Mouse (Mus musculus): ENCODE measurements at regions not wholly inside any gene's neighbourhood (a gene's known extent, or its start where the extent isn't known, plus 50 kb on each side); places are given as distances from the start of the nearest gene placed in this dataset.
"Not testable (repeated sequence)": the region's sequence is repeated elsewhere in the genome, so short reads cannot be mapped to it uniquely, and the experiment has no call there.

DNA sequence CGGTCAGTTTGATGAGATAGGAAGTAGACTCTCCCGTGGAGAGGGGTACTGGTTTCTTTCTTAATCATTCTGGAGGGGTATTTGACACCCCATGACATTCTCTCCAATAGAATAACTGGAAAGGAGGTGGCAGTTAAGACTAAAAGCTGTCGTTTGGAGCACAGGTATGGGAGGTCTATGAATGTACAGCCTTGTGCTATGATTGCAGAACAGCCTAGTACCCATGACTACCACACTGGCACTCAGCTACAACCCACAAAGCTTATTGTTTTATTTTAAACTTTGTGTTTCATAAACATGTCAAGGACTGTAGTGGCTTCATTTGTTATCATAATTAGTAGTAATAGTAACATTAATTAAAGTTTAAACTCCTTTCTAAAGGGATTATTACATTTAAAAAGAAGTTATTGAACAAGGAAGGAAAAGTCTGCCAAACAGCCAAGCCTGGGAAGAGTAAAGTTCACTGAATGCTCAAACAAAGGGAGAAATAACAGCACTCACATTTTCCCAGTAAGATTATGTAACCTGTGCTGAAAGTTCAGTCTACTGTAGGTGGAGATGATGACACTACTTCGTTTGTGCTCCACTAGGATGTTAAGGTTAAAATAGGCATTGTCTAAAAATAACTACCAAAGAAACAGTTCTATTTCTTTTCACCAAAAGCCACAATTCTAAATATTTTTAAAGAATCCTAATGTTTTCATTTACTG lies 295.2 kb downstream of the Pcsk1 start:
- Histone ChIP-seq H3K9ac (ENCODE audit: insufficient read depth, low read depth, low read length, poor library complexity, severe bottlenecking) (no peak overlapping the region), H3K4me1 (ENCODE audit: control insufficient read depth in 2 of 2, insufficient read depth in 2 of 2, low read length in 2 of 2, poor library complexity in 1 of 2) (no peaks in the 10 kb centered on the region), H3K9me3 (ENCODE audit: control insufficient read depth, insufficient read depth, low read depth, low read length) (no peaks in the 10 kb centered on the region), H3K36me3 (ENCODE audit: control insufficient read depth, insufficient read depth, low read length, poor library complexity, severe bottlenecking) (no peaks in the 10 kb centered on the region), H3K27ac (ENCODE audit: insufficient read depth, low read depth, low read length, poor library complexity, severe bottlenecking) (no peak overlapping the region), H3K4me3 (ENCODE audit: insufficient read depth in 1 of 2, low read depth in 1 of 2, low read length in 2 of 2, poor library complexity in 1 of 2, severe bottlenecking in 1 of 2) (no peak overlapping the region)
- no peak for DNase-seq (ENCODE audit: low read depth, low spot score)
- no peak for TF ChIP-seq MAFK (IDR thresholded peaks at IDR 0.05; ENCODE audit: insufficient read depth, low read depth, low read length)
- no peak for TF ChIP-seq ZNF384 (IDR thresholded peaks at IDR 0.05; ENCODE audit: low read depth, low read length)
- TF ChIP-seq CHD2 (IDR thresholded peaks at IDR 0.05; ENCODE audit: low read depth, low read length) = no peak
- no peak for TF ChIP-seq HCFC1 (IDR thresholded peaks at IDR 0.05; ENCODE audit: borderline replicate concordance, insufficient read depth, low read length)
- TF ChIP-seq ZC3H11A (IDR thresholded peaks at IDR 0.05; ENCODE audit: borderline replicate concordance, low read depth, low read length) = no peak
- in situ Hi-C loops (cut with MboI; ENCODE audit: low sequenced_read_pairs in 2 of 2, unreplicated experiment in 2 of 2) = no loop called here

DNA sequence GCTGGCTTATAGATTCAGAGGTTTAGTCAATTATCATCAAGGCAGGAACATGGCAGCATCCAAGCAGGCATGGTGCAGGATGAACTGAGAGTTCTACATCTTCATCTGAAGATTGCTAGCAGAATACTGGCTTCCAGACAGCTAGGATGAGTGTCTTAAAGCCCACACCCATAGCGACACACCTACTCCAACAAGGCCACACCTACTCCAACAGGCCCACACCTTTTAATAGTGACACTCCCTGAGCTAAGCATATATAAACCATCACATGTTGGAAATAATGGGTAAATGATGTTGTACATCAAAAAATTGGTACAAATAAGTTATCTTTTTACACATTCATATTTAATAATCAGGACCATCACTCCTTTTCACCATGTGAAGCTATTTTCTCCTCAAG lies 299.6 kb downstream of the Pcsk1 start:
- Histone ChIP-seq H3K36me3 (ENCODE audit: control insufficient read depth, insufficient read depth, low read length, poor library complexity, severe bottlenecking) (no peaks in the 10 kb centered on the region), H3K4me1 (ENCODE audit: control insufficient read depth in 2 of 2, insufficient read depth in 2 of 2, low read length in 2 of 2, poor library complexity in 1 of 2) (no peaks in the 10 kb centered on the region), H3K9me3 (ENCODE audit: control insufficient read depth, insufficient read depth, low read depth, low read length) (no peaks in the 10 kb centered on the region), H3K27ac (ENCODE audit: insufficient read depth, low read depth, low read length, poor library complexity, severe bottlenecking) (no peak overlapping the region), H3K9ac (ENCODE audit: insufficient read depth, low read depth, low read length, poor library complexity, severe bottlenecking) (no peak overlapping the region), H3K4me3 (ENCODE audit: insufficient read depth in 1 of 2, low read depth in 1 of 2, low read length in 2 of 2, poor library complexity in 1 of 2, severe bottlenecking in 1 of 2) (no peak overlapping the region)
- in situ Hi-C loops (cut with MboI; ENCODE audit: low sequenced_read_pairs in 2 of 2, unreplicated experiment in 2 of 2) = no loop called here
- DNase-seq (ENCODE audit: low read depth, low spot score) = no peak
- no peak for TF ChIP-seq ZC3H11A (IDR thresholded peaks at IDR 0.05; ENCODE audit: borderline replicate concordance, low read depth, low read length)
- no peak for TF ChIP-seq ZNF384 (IDR thresholded peaks at IDR 0.05; ENCODE audit: low read depth, low read length)
- TF ChIP-seq HCFC1 (IDR thresholded peaks at IDR 0.05; ENCODE audit: borderline replicate concordance, insufficient read depth, low read length) = no peak
- TF ChIP-seq MAFK (IDR thresholded peaks at IDR 0.05; ENCODE audit: insufficient read depth, low read depth, low read length) = no peak
- no peak for TF ChIP-seq CHD2 (IDR thresholded peaks at IDR 0.05; ENCODE audit: low read depth, low read length)

DNA sequence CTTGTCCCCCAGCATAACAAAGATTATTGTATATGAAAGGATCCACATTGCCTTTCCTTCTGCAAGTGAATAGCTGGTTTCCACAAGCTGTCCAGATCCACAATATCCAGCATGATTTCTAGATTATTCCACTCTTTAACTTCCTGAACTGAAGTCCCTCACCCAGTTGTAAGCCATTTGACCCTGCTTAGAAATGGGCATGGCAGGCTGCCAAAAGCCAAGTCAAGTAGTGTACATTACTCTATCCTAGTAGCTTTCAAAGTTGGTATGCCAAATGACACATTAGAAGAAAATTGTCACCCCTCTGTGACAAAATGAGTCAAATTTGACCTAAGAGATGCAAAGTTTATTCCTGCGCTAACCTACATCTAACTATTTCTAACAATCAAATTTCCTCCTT lies 300.6 kb downstream of the Pcsk1 start:
- no peak overlapping the region for H3K4me3 ChIP-seq (ENCODE audit: insufficient read depth in 1 of 2, low read depth in 1 of 2, low read length in 2 of 2, poor library complexity in 1 of 2, severe bottlenecking in 1 of 2)
- in situ Hi-C loops (cut with MboI; ENCODE audit: low sequenced_read_pairs in 2 of 2, unreplicated experiment in 2 of 2) = no loop called here
- no peak overlapping the region for H3K27ac ChIP-seq (ENCODE audit: insufficient read depth, low read depth, low read length, poor library complexity, severe bottlenecking)
- no peak for DNase-seq (ENCODE audit: low read depth, low spot score)
- no peak overlapping the region for H3K9ac ChIP-seq (ENCODE audit: insufficient read depth, low read depth, low read length, poor library complexity, severe bottlenecking)
- no peaks in the 10 kb centered on the region for H3K4me1 ChIP-seq (ENCODE audit: control insufficient read depth in 2 of 2, insufficient read depth in 2 of 2, low read length in 2 of 2, poor library complexity in 1 of 2)
- TF ChIP-seq CHD2 (IDR thresholded peaks at IDR 0.05; ENCODE audit: low read depth, low read length) (no peak), ZNF384 (IDR thresholded peaks at IDR 0.05; ENCODE audit: low read depth, low read length) (no peak), MAFK (IDR thresholded peaks at IDR 0.05; ENCODE audit: insufficient read depth, low read depth, low read length) (no peak), HCFC1 (IDR thresholded peaks at IDR 0.05; ENCODE audit: borderline replicate concordance, insufficient read depth, low read length) (no peak), ZC3H11A (IDR thresholded peaks at IDR 0.05; ENCODE audit: borderline replicate concordance, low read depth, low read length) (no peak)
- H3K36me3 ChIP-seq (ENCODE audit: control insufficient read depth, insufficient read depth, low read length, poor library complexity, severe bottlenecking) = no peaks in the 10 kb centered on the region
- no peaks in the 10 kb centered on the region for H3K9me3 ChIP-seq (ENCODE audit: control insufficient read depth, insufficient read depth, low read depth, low read length)

DNA sequence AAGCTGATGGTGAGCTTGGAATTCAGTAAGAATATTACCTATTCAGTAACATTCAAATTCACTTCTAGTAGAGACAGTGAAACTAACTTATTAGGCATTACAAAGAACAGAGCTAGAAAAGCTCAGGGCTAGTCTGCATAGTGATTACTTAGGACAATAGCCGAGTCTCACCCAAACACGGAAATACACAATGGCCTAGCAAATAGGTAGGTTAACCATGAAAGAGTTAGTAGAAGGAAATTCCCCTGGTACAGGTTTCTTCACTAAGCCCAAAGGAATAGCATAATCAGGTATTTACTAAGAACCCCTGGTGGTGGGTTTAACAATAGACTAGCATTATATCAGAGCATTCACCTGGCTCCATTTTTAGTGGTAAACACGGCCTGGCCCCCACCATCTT lies 306.7 kb upstream of the Ell2 start:
- H3K4me1 ChIP-seq (ENCODE audit: control insufficient read depth in 2 of 2, insufficient read depth in 2 of 2, low read length in 2 of 2, poor library complexity in 1 of 2); H3K9ac ChIP-seq (ENCODE audit: insufficient read depth, low read depth, low read length, poor library complexity, severe bottlenecking); in situ Hi-C loops (cut with MboI; ENCODE audit: low sequenced_read_pairs in 2 of 2, unreplicated experiment in 2 of 2); H3K36me3 ChIP-seq (ENCODE audit: control insufficient read depth, insufficient read depth, low read length, poor library complexity, severe bottlenecking); H3K27ac ChIP-seq (ENCODE audit: insufficient read depth, low read depth, low read length, poor library complexity, severe bottlenecking); H3K9me3 ChIP-seq (ENCODE audit: control insufficient read depth, insufficient read depth, low read depth, low read length); H3K4me3 ChIP-seq (ENCODE audit: insufficient read depth in 1 of 2, low read depth in 1 of 2, low read length in 2 of 2, poor library complexity in 1 of 2, severe bottlenecking in 1 of 2): not testable (repeated sequence)
- peak; percentile 25 for DNase-seq (ENCODE audit: low read depth, low spot score)

DNA sequence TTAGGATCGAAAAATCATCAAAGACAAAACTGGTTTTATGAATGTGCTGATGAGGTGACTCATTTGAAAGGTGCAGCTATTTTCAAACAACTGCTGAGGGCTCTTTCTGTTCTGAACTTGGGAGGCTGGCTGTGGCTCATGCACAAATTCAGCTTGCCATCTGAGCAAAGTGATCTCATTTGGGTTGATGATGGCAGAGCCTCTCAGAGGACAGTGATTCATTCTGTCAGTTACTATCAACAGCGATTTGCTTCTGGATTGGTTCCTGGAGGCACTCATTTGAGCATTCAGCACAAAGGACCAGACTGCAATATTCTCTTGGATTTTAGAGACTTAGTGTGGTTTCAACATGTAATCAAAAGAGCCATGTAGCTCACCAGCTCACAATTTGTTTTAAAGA lies 285.8 kb upstream of the Ell2 start:
- no peak overlapping the region for H3K4me3 ChIP-seq (ENCODE audit: insufficient read depth in 1 of 2, low read depth in 1 of 2, low read length in 2 of 2, poor library complexity in 1 of 2, severe bottlenecking in 1 of 2)
- in situ Hi-C loops (cut with MboI; ENCODE audit: low sequenced_read_pairs in 2 of 2, unreplicated experiment in 2 of 2) = no loop called here

More for the DNA sequence above, 285.8 kb upstream of the Ell2 start:
- no peak overlapping the region for H3K9ac ChIP-seq (ENCODE audit: insufficient read depth, low read depth, low read length, poor library complexity, severe bottlenecking)
- no peak overlapping the region for H3K27ac ChIP-seq (ENCODE audit: insufficient read depth, low read depth, low read length, poor library complexity, severe bottlenecking)
- TF ChIP-seq HCFC1 (IDR thresholded peaks at IDR 0.05; ENCODE audit: borderline replicate concordance, insufficient read depth, low read length) (no peak), ZNF384 (IDR thresholded peaks at IDR 0.05; ENCODE audit: low read depth, low read length) (no peak), CHD2 (IDR thresholded peaks at IDR 0.05; ENCODE audit: low read depth, low read length) (no peak), ZC3H11A (IDR thresholded peaks at IDR 0.05; ENCODE audit: borderline replicate concordance, low read depth, low read length) (no peak), MAFK (IDR thresholded peaks at IDR 0.05; ENCODE audit: insufficient read depth, low read depth, low read length) (no peak)
- no peaks in the 10 kb centered on the region for H3K4me1 ChIP-seq (ENCODE audit: control insufficient read depth in 2 of 2, insufficient read depth in 2 of 2, low read length in 2 of 2, poor library complexity in 1 of 2)
- no peaks in the 10 kb centered on the region for H3K36me3 ChIP-seq (ENCODE audit: control insufficient read depth, insufficient read depth, low read length, poor library complexity, severe bottlenecking)
- no peaks in the 10 kb centered on the region for H3K9me3 ChIP-seq (ENCODE audit: control insufficient read depth, insufficient read depth, low read depth, low read length)
- DNase-seq (ENCODE audit: low read depth, low spot score) = no peak
